Mouse (Mus musculus) CH12F3 (cell line): Measurements from ENCODE around the gene Dhx38.

Experiments used
- in situ Hi-C: fragments of 300-500 bp; cut with MboI; formaldehyde crosslinking; loops from 2 replicates; pipeline ENCODE4 v1.14.3; 2020; ENCODE audit warnings: low sequenced_read_pairs

Dhx38 gene

DNA sequence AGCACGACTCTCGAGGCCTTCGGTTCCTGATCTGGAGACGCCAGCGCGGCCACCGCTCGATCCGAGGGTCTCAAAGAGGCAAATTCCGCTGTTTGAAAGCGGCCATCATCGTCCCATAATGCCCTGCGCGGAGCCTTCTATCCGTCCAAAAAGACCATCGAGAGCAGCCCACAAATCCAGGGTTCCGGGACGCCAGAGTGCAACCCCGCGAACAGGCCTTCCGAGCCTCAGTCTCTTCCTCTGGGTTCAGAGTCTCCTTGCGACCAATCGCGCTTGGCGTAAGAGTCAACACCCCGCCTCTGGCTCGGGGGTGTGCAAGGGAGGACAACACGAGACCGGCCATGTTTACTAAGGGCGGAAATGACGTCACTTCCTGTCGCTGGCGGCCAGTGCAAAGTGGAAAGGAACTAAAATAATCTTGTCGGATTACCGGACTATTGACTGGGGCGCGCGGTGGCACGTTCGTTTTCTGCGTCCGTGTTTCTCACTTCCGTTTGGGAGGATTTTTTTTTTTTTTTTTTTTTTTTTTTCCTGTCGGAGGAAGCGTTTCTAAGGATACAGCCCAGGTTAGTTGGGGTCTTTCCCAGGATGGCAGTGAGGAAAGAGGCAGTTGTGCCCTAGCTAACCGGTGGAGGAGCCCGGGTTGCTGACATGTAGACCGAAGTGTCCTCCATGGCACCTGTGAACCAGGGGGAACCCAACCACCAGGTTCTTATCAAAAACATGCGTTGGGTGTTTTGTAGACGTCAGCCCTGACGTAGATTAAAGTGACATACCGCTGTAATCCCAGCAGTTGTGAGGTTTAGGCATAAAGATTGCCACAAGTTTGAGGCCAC is at the start of gene Dhx38, which contains the start of gene Txnl4b:
Gene Dhx38, minus strand, starts transcription at position 364 of the 836 bp plus-strand sequence.
Gene Txnl4b, plus strand, starts transcription at position 395 of the 836 bp plus-strand sequence.
- in situ Hi-C loops = no loop called here

DNA sequence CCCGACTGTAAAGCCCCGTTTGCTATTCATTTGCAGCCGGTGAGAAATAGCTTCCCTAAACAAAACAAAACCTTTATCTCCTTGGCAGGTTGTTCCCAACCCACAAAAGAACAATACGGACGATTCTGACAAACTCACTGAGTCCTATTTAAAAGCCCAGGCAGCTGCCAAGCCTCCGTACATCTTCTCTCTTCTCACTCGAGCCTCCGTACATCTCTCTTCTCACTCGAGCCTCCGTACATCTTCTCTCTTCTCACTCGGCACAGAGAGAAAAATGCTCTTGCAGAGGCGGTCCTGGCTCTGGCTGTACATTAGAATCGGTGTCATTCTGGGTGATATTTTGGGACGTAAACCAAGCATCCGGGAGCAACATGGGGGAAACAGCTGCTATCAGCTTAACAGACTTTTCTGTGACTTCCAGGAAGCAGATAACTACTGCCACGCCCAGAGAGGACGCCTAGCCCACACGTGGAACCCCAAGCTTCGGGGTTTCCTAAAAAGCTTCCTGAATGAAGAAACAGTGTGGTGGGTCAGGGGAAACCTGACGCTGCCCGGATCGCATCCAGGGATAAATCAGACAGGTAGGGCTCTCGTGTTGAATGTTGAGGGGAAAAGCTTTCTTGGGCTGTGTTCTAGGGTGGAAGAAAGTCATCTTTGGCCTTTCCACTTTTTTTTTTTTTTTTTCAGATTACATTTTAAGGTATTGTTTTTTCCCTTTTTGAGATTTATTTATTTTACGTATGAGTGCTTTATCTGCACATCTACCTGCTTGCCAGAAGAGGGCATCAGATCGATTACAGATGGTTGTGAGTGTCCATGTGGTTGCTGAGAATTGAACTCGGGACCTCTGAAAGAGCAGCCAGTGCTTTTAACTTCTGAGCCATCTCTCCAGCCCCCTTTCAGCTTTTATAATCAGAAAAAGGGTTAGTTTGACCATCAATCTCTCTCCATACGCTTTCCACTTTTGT is 48.9 kb upstream of the Dhx38 start, which contains the start of gene Pkd1l3:
Gene Pkd1l3, plus strand, starts transcription at position 275 of the 968 bp plus-strand sequence.
- in situ Hi-C loops = no loop called here

GRCm38 (mm10) chr8:109609153-109609502 is 43.5 kb upstream of the Dhx38 start:
- in situ Hi-C loops = no loop called here

DNA sequence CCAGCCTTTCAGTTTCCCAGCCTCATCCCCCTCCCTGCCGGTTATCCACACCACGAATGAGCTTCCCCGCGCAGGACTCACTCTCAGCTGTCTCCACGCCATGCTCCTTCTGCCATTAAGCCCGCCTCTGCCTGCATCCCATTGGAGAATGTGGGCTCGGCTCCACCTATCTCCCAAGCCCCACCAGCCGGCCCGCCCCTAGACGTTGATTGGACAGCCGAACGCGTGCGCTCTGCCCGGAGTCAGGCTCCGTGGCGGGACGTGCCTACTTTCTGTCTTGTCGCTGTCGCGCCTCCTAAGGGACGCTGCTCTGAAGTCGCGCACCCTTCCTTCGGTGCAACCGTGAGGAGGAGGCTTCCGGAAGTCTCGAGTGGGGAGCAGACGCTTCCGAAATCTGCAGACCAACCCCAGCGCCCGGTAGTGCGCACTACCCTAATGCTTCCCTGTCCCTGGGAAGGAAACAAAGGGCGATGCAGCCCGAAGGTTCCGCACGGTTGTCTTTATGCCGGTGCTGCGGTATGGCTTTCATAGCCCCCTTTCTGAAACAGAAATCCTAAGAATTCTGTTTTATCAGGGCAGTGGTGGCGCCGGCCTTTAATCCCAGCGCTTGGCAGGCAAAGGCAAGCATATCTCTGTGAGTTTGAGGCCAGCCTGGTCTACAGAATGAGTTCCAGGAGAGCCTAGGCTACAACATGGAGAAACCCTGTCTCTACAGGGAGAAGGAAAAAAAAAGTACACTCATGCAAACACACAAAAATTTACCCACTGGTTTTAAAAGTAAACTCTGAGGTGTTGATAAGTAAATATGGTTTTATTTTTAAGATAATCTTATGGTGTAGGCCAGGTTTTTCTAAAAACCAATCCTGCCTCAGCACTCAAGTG is 42.9 kb upstream of the Dhx38 start, which contains the start of gene Dhodh:
Gene Dhodh, minus strand, starts transcription at position 403 of the 882 bp plus-strand sequence.
- in situ Hi-C loops = no loop called here

GRCm38 (mm10) chr8:109607650-109608049 is 42.0 kb upstream of the Dhx38 start:
- in situ Hi-C loops = no loop called here

GRCm38 (mm10) chr8:109606725-109607124 is 41.1 kb upstream of the Dhx38 start:
- in situ Hi-C loops = no loop called here

- in situ Hi-C loops = no loop called here
Observed at GRCm38 (mm10) chr8:109595854-109596253, 30.2 kb upstream of the Dhx38 start.

GRCm38 (mm10) chr8:109593117-109593788 is 27.6 kb upstream of the Dhx38 start:
- in situ Hi-C loops = no loop called here

GRCm38 (mm10) chr8:109592164-109592563 is 26.5 kb upstream of the Dhx38 start:
- in situ Hi-C loops = no loop called here

GRCm38 (mm10) chr8:109591367-109591766 is 25.7 kb upstream of the Dhx38 start:
- in situ Hi-C loops = no loop called here

GRCm38 (mm10) chr8:109590901-109591300 is 25.2 kb upstream of the Dhx38 start:
- in situ Hi-C loops = no loop called here

GRCm38 (mm10) chr8:109586972-109587504 is 21.4 kb upstream of the Dhx38 start:
- in situ Hi-C loops = no loop called here

DNA sequence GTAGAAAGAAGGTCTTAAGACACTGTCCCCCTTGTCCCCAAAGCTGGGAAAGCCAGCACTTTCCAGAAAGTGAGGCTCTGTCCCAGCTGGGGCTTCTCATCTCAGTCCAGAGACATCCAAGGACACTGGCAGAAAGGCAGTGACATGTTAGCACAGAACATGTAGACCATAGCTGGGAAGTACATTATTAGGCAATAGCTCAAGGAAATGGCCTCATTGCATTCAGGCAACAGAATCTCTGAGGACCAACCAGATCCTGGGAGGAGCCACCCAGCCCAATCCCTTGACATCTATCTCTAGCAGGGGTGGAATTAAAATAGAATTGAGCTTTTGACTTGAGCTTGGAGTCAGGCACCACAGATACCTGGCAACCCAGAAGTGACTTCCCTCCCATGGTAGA is 20.0 kb upstream of the Dhx38 start:
- in situ Hi-C loops = no loop called here

GRCm38 (mm10) chr8:109584830-109585229 is 19.2 kb upstream of the Dhx38 start:
- in situ Hi-C loops = no loop called here

GRCm38 (mm10) chr8:109584293-109584692 is 18.6 kb upstream of the Dhx38 start:
- in situ Hi-C loops = no loop called here

DNA sequence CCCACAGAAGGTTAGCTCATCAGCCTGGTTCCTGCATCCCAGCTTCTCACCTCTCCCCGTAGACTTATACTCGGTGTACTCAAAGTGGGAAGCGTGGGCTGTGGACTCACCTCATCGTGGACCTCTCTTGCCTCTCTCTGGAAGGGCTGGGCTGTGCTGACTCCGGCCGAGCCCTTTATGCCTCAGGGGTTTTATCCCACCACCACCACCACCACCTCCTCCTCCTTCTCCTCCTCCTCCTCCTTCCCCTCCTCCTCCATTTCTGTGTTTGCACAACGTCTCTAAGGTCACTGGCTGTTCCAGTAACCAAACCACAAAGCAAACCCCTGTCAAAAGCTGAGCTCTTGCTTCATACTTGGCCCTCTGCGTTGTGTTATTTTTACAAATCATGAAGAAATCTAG is 13.2 kb upstream of the Dhx38 start, which contains the start of gene Hp:
Gene Hp, minus strand, starts transcription at position 273 of the 402 bp plus-strand sequence.
- in situ Hi-C loops = no loop called here

GRCm38 (mm10) chr8:109576311-109576710 is 10.7 kb upstream of the Dhx38 start:
- in situ Hi-C loops = no loop called here

DNA sequence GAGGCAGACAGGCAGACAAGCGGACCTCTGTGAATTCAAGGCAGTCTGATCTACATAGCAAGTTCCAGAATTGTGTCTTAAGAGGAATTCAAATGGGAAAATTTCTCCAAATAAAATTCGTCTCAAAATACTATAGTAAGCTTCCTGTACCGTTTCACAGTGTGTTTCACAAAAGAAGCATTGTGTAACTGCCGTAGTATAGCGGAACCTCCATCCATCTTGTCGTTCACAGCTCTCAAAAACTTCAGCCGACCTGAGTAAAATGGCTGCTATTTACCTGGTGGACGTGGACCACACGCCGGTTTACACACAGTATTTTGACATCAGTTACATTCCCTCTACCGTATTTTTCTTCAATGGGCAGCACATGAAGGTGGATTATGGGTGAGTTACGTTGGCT is 5.5 kb upstream of the Dhx38 start:
- in situ Hi-C loops = no loop called here

DNA sequence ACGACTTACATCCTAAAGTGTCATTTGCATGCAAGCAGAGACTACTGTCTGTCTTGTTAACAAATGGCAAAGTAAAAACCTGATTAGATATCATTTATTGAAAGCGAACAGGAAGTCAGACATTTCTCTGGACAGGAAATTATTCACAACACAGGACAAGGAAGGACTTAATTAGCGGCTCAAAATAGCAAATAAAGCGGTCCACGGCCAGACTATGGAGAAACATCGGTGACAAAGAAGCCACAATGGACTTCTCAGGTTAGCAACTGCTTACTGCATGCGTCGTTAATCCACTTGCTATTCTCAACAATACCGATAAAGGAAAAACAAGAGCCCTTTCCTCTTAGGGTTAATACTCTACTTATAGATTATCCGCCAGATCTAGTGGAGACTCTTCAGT is 895 bp downstream of the Dhx38 start:
- in situ Hi-C loops = no loop called here
